Mouse (Mus musculus): Measurements from ENCODE around the gene Ptger3. TPM values are rescaled to one million over a fixed set of nuclear protein-coding genes. Genes with fewer than 3 reads are reported as not detected.

Gene Ptger3
- polyA plus RNA-seq, 1 experiment from 2014 or later: 1.6 TPM

DNA sequence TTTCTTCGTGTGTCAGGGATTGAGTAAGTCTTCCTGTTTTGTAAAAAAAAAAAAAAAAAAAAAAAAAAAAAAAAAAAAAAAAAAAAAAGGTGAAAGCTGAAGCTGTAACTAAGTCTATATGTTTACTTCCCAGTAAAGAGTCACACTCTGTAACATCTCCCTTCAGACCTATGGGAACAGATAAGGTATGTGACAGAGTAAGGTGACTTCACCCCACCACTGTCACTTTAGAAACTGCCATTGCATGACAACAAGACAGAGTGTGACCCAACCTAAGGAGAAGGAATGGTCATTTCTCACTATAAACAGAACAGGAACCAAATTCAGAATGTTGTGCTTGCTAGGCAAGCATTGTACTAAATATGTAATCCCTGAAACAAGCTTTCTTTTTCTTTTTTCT lies 46.9 kb downstream of the Ptger3 start:
- WGBS: 60% methylated on average over 1 of the region's 1 CpGs
- no peaks in the 10 kb centered on the region for H3K27me3 ChIP-seq (replicated peaks; ENCODE audit: low read depth, poor library complexity, severe bottlenecking)
- H3K4me1 ChIP-seq: 0 out of 2 replicates have a peak, but pooled peaks cover 5% of the 10 kb centered on the region
- no peaks in the 10 kb centered on the region for H3K9me3 ChIP-seq
- no peak overlapping the region for H3K4me3 ChIP-seq
- no peak for DNase-seq (ENCODE audit: low spot score)
- no peak overlapping the region for H3K27ac ChIP-seq (replicated peaks)
- no peaks in the 10 kb centered on the region for H3K36me3 ChIP-seq (replicated peaks)

DNA sequence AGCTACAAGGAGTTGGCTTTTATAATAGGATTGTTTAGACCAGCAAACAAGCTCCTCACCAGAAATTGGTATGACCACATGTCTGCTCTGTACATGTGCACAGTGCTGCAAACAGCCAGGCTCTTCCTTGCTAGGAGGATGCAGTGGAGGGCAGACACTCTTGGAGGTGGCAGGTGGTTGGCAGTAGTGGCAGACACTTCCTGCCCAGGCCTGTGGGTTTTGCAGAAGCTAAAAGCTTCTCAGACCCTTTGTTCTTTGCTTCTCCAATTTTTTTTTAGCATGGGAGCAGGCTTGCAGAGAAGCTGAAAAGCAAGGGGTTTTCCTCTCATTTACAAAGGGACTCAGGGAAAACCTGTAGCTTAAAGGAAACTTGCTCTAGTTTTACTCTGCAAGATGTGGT lies 50.3 kb downstream of the Ptger3 start:
- DNase-seq (ENCODE audit: low spot score): no peak
- no peak overlapping the region for H3K4me3 ChIP-seq
- H3K4me1 ChIP-seq: no peaks in the 10 kb centered on the region
- H3K27me3 ChIP-seq (replicated peaks; ENCODE audit: low read depth, poor library complexity, severe bottlenecking): no peaks in the 10 kb centered on the region
- no peaks in the 10 kb centered on the region for H3K36me3 ChIP-seq (replicated peaks)
- H3K27ac ChIP-seq (replicated peaks): no peak overlapping the region
- H3K9me3 ChIP-seq: no peaks in the 10 kb centered on the region

DNA sequence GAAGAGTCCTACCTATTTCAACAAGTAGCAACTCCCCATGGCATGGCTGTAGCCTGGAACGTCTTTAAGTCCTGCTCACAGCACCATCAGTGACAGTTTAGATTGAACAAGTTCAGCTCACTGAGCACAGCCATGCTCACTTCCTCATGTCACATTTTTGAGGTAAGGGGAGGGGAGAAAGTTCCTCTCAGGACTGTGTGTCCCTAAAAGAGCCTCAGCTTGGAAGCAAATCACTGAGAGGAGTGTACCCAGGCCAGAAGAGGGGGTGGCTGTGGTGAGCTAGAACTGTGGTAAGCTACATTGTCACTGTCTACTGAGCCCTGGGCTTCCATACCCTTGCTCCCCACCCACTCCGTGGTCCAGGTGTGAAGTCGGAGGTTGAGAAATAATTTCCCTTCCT lies 60.7 kb downstream of the Ptger3 start:
- DNase-seq (ENCODE audit: low spot score): no peak
- H3K4me1 ChIP-seq: no peaks in the 10 kb centered on the region
- no peaks in the 10 kb centered on the region for H3K27me3 ChIP-seq (replicated peaks; ENCODE audit: low read depth, poor library complexity, severe bottlenecking)
- 67% methylated on average over 3 of the region's 3 CpGs for WGBS
- H3K9me3 ChIP-seq: no peaks in the 10 kb centered on the region
- H3K27ac ChIP-seq (replicated peaks): no peak overlapping the region
- no peak overlapping the region for H3K4me3 ChIP-seq
- H3K36me3 ChIP-seq (replicated peaks): no peaks in the 10 kb centered on the region

DNA sequence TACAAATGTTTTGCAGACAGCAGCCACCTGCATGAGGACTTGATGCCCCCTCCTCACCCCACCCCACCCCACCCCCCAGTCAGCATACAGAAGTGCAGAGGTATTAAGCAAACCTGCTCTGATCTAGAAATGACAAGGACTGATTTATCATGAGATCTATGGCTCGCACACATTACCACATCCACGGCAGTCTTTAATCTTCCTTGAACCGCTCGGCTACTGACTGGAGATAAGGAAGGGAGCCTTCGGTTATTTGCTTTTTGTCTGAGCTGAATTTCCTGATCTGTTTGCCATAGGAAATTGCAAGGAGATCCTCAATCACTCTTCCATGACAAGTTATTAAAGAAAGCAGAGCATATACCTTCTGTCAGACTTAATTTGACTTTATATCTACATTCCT lies 64.0 kb downstream of the Ptger3 start:
- 91% methylated on average over 5 of the region's 5 CpGs for WGBS
- H3K4me1 ChIP-seq: no peaks in the 10 kb centered on the region
- H3K36me3 ChIP-seq (replicated peaks): no peaks in the 10 kb centered on the region
- H3K4me3 ChIP-seq: no peak overlapping the region
- no peak overlapping the region for H3K27ac ChIP-seq (replicated peaks)
- no peaks in the 10 kb centered on the region for H3K9me3 ChIP-seq
- H3K27me3 ChIP-seq (replicated peaks; ENCODE audit: low read depth, poor library complexity, severe bottlenecking): no peaks in the 10 kb centered on the region
- no peak for DNase-seq (ENCODE audit: low spot score)

DNA sequence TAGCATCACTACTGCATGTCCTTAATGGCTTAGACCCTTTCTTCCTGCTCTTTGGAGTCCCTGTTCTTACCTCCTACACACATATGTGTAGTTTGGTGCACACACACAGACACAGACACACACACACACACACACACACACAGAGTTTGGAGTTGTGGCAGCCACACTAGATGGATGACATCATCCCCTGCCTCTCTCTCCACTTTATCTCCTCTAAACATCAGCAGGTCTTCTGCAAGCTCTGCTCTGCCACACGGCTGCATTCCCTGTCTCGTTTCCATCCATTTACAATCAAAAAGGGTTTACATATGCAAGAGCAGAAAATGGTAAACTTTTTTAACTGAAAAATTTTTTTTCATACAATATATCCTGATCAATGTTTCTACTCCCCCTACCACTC lies 64.7 kb downstream of the Ptger3 start:
- no peak overlapping the region for H3K27ac ChIP-seq (replicated peaks)
- no peak for DNase-seq (ENCODE audit: low spot score)
- H3K4me1 ChIP-seq: no peaks in the 10 kb centered on the region
- H3K36me3 ChIP-seq (replicated peaks): no peaks in the 10 kb centered on the region
- no peak overlapping the region for H3K4me3 ChIP-seq
- H3K9me3 ChIP-seq: no peaks in the 10 kb centered on the region
- H3K27me3 ChIP-seq (replicated peaks; ENCODE audit: low read depth, poor library complexity, severe bottlenecking): no peaks in the 10 kb centered on the region
- 80% methylated on average over 2 of the region's 2 CpGs for WGBS

DNA sequence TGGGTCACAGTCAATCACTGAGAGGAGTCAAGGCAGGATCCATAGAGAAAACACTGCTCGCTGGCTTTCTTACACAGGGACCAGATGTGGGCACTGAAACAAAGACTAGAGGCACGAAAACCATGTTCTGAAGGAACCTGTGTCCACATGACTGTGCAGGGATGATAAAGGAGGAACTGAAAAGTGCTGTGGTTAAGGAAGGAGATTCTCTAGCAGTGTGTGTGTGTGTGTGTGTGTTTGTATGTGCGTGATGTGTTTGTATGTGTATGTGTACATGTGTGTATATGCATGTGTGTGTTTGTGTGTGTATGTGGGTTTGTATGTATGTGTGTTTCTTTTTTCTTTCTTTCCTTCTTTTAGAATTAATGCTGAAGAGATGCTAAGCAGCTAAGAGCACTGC lies 67.7 kb downstream of the Ptger3 start:
- Histone ChIP-seq H3K36me3 (replicated peaks) (no peaks in the 10 kb centered on the region), H3K4me1 (no peaks in the 10 kb centered on the region), H3K27me3 (replicated peaks; ENCODE audit: low read depth, poor library complexity, severe bottlenecking) (no peaks in the 10 kb centered on the region), H3K4me3 (no peak overlapping the region), H3K9me3 (no peaks in the 10 kb centered on the region), H3K27ac (replicated peaks) (no peak overlapping the region)
- DNase-seq (ENCODE audit: low spot score): no peak
- WGBS: 82% methylated on average over 3 of the region's 3 CpGs

DNA sequence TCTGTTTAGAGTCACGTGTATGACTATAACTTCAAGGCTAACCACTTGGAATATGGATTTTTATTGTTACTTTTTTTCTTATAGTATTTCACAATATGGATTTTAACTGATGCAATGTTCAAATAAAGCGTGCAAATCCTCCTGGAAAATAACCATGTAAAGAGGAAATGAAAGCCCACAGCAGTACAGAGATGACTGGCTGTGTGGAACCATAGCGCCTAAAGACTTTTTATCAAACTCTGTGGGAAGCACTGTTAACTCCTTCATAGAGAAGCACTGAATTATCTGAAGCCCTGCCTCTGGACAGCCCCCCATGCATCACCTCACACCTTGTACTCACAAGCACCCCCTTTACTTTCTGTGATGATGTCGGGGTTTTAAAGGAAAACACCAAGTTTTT lies 69.0 kb downstream of the Ptger3 start:
- no peaks in the 10 kb centered on the region for H3K4me1 ChIP-seq
- DNase-seq (ENCODE audit: low spot score): no peak
- no peaks in the 10 kb centered on the region for H3K9me3 ChIP-seq
- H3K27me3 ChIP-seq (replicated peaks; ENCODE audit: low read depth, poor library complexity, severe bottlenecking): no peaks in the 10 kb centered on the region
- H3K4me3 ChIP-seq: no peak overlapping the region
- no peaks in the 10 kb centered on the region for H3K36me3 ChIP-seq (replicated peaks)
- no peak overlapping the region for H3K27ac ChIP-seq (replicated peaks)
- WGBS: 87% methylated on average over 4 of the region's 4 CpGs

DNA sequence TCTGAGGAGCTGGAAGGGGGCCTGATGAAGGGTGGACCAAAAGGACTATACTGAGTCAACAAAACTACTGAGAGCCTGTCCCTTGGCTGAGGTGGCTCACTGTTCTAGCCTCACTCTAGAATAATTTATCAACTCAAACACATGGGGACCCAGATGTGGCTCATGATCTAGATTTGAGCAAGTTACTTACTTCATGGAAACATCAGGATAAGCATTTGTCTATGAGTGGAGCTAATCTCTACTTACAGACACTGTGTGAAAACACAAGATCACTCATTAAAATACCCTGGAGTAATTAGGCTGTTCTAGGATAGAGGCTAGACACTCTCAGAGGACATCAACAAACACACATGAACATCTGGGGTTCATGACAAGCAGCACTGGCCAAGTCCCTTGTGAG lies 70.2 kb downstream of the Ptger3 start:
- no peak overlapping the region for H3K27ac ChIP-seq (replicated peaks)
- no peak overlapping the region for H3K4me3 ChIP-seq

DNA sequence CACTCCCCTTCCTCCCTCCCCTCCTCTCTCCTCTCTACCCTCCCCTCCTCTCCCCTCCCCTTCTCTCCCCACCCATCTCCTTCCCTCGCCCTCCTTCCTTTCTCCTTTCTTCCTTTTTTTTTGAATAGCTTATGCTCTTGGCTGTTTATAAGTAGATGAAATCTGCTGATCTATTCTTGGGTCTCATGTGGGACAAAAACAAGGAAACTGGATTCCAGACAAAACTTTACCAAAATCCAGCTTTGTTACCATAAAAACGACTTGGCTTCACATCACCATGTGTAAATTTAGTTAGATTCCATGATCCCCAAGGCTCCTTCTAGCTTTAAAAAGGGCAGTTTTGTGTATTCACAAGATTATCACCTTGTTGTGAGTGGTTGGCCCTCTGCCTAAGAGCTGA lies 70.6 kb downstream of the Ptger3 start:
- Histone ChIP-seq H3K36me3 (replicated peaks) (no peaks in the 10 kb centered on the region), H3K27me3 (replicated peaks; ENCODE audit: low read depth, poor library complexity, severe bottlenecking) (no peaks in the 10 kb centered on the region), H3K9me3 (no peaks in the 10 kb centered on the region), H3K4me3 (no peak overlapping the region), H3K27ac (replicated peaks) (no peak overlapping the region), H3K4me1 (no peaks in the 10 kb centered on the region)
- DNase-seq (ENCODE audit: low spot score): no peak
- WGBS: 68% methylated on average over 2 of the region's 2 CpGs

More for the DNA sequence above, 70.2 kb downstream of the Ptger3 start:
- no peaks in the 10 kb centered on the region for H3K27me3 ChIP-seq (replicated peaks; ENCODE audit: low read depth, poor library complexity, severe bottlenecking)
- DNase-seq (ENCODE audit: low spot score): no peak
- H3K4me1 ChIP-seq: no peaks in the 10 kb centered on the region
- no peaks in the 10 kb centered on the region for H3K36me3 ChIP-seq (replicated peaks)
- H3K9me3 ChIP-seq: no peaks in the 10 kb centered on the region

DNA sequence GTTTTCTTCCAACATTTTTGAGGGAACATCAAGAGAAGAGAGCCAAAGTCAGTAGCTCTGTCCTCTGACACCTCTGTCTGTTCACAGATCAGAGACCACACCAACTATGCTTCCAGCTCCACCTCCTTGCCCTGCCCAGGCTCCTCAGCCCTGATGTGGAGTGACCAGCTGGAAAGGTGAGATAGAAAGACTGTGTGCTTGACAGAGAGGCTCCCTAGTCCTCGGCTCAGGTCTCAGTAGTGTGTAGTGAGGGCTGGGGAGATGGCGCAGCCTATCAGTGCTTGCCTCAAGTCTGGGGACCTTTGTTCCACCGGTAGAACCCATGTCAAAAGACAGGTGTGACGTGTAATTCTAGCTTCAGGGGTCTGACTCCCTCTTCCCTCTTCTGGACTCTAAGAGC lies 74.9 kb downstream of the Ptger3 start:
- DNase-seq (ENCODE audit: low spot score): no peak
- WGBS: 84% methylated on average over 4 of the region's 4 CpGs
- H3K27ac ChIP-seq (replicated peaks): no peak overlapping the region
- no peaks in the 10 kb centered on the region for H3K27me3 ChIP-seq (replicated peaks; ENCODE audit: low read depth, poor library complexity, severe bottlenecking)
- no peaks in the 10 kb centered on the region for H3K4me1 ChIP-seq
- H3K4me3 ChIP-seq: no peak overlapping the region
- no peaks in the 10 kb centered on the region for H3K9me3 ChIP-seq
- no peaks in the 10 kb centered on the region for H3K36me3 ChIP-seq (replicated peaks)

DNA sequence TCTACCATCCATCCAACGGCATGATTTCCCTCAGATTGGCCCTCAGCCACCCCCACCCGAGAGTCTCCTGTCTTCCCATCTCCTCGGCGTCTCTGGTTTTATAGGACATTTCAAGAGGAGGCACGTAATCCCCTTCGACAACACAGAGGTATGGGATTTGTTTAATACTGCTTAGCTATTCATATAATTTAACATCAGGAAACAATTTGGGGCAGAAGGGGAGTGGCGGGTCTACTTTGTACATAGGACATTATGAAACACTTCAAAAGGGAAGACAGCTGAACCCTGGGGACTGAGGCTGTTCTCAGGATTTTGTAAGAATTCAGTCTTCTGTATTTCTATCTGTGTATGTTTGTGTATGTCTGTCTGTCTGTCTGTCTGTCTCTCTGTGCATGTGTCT lies 94.9 kb downstream of the Ptger3 start:
- H3K27me3 ChIP-seq (replicated peaks; ENCODE audit: low read depth, poor library complexity, severe bottlenecking): no peaks in the 10 kb centered on the region
- WGBS: 74% methylated on average over 7 of the region's 7 CpGs
- no peak for DNase-seq (ENCODE audit: low spot score)
- no peaks in the 10 kb centered on the region for H3K36me3 ChIP-seq (replicated peaks)
- no peaks in the 10 kb centered on the region for H3K9me3 ChIP-seq
- no peak overlapping the region for H3K27ac ChIP-seq (replicated peaks)
- H3K4me3 ChIP-seq: no peak overlapping the region
- H3K4me1 ChIP-seq: peaks cover 4% of the 10 kb centered on the region

DNA sequence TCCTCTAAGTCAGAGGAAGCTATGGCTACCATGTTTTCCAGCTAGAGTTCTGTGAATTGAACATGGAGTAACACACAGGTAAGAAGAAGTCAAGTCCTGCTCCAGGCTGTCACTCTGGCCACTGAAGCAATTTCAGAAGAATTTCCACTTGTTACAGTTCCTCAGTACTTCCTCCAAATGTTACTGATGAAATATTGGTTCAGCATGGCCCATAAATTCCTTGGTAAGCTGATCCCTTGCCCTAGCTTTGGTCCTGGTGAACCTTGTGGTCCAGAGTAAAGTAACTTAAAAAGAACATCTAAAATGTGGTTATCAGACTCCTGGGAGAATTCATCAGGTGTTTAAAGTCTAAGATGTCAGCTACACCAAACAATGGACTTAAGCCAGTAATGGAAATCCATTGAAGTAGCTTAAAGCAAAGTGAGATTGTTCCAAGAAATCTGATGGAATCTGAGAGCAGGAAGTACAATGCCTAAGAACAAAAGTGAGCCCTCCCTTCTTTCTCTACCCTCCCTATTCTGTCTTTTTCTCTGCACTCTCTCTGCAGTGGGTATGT lies 97.9 kb downstream of the Ptger3 start:
- H3K27ac ChIP-seq (replicated peaks): no peak overlapping the region
- H3K27me3 ChIP-seq (replicated peaks; ENCODE audit: low read depth, poor library complexity, severe bottlenecking): no peaks in the 10 kb centered on the region
- H3K36me3 ChIP-seq (replicated peaks): no peaks in the 10 kb centered on the region
- no peak for DNase-seq (ENCODE audit: low spot score)
- no peaks in the 10 kb centered on the region for H3K9me3 ChIP-seq
- H3K4me1 ChIP-seq: peaks cover 4% of the 10 kb centered on the region
- H3K4me3 ChIP-seq: no peak overlapping the region

DNA sequence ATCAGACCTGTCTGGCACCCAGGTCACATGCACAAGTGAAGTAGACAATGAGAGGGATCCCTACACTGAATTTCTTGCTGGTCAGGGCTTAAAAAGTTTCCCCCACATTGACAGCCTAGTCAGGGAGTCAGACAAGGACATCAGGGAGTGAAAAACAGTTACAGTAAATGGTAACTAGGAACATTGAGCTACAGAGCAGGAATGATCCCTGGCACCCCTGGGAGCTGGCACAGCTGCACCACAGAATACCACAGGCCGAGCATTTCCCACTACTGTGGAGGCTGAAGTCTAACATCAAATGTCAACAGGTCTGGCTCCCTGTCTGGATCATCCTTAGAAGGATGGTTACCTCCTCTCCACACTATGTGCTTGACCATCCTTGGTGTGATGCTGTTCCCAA lies 98.8 kb downstream of the Ptger3 start:
- no peak overlapping the region for H3K4me3 ChIP-seq
- no peaks in the 10 kb centered on the region for H3K36me3 ChIP-seq (replicated peaks)
- H3K27me3 ChIP-seq (replicated peaks; ENCODE audit: low read depth, poor library complexity, severe bottlenecking): no peaks in the 10 kb centered on the region
- no peak for DNase-seq (ENCODE audit: low spot score)
- H3K9me3 ChIP-seq: no peaks in the 10 kb centered on the region
- peaks cover 4% of the 10 kb centered on the region for H3K4me1 ChIP-seq
- H3K27ac ChIP-seq (replicated peaks): no peak overlapping the region
- 71% methylated on average over 1 of the region's 1 CpGs for WGBS

DNA sequence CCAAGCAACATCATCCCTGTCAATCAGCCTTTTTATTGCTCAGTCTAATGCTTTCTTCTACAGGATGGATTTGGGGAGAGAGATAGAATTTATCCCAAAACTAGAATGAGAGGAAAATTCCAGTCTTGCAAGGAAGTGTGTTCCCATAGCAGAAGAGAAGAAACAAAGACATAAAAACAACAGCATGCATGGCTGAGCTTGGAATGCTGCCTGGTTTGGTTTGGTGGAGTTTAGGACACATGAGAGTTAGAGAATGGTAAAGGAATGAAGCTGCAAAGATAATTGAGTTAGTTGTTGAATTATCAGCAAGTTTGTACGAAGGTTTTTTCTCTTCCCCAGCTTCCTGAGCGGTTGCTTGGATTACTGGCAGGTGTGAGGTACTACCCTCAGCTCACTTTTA lies 99.5 kb downstream of the Ptger3 start:
- Histone ChIP-seq H3K9me3 (no peaks in the 10 kb centered on the region), H3K36me3 (replicated peaks) (no peaks in the 10 kb centered on the region), H3K27ac (replicated peaks) (no peak overlapping the region), H3K4me3 (no peak overlapping the region), H3K27me3 (replicated peaks; ENCODE audit: low read depth, poor library complexity, severe bottlenecking) (no peaks in the 10 kb centered on the region), H3K4me1 (peaks cover 4% of the 10 kb centered on the region)
- no peak for DNase-seq (ENCODE audit: low spot score)
- WGBS: 72% methylated on average over 2 of the region's 2 CpGs

All from embryonic facial prominence, embryonic 10.5 days (tissue).